Mouse (Mus musculus) left cerebral cortex, adult 2 months (tissue): ENCODE results near the gene Osbpl2. TPM values are rescaled to one million over a fixed set of nuclear protein-coding genes. Genes with fewer than 3 reads are reported as not detected.

Source experiments
- DNase-seq, 2 experiments: peaks; one replicate each; pipeline ENCODE4 v3.0.0; 2021 to 2022; ENCODE audit warnings: low spot score in 2 of 2, mixed read lengths in 1 of 2; ENCODE audit errors: extremely low spot score in 1 of 2
- H3K27ac ChIP-seq: fragments of 200-600 bp; 2 replicates; pipeline ENCODE4 v1.8.1; 2022
- H3K4me3 ChIP-seq: fragments of 200-600 bp; 2 replicates; pipeline ENCODE4 v1.8.1; 2022
- CTCF ChIP-seq: fragments of 200-600 bp; IDR thresholded peaks from 2 replicates; pipeline ENCODE4 v1.8.1; 2022; ENCODE audit warnings: antibody characterized with exemption, mild to moderate bottlenecking, moderate library complexity
- intact Hi-C: fragments of 180-260 bp; cut with DNase I; formaldehyde crosslinking; loops from one replicate; pipeline ENCODE4 v1.15.1; 2025
- total RNA-seq, 2 experiments: library from RNA; stranded (reverse); gene quantifications; 2 replicates each; pipeline ENCODE4 v1.2.3; 2021

Gene Osbpl2
- total RNA-seq, 2 experiments from 2014 or later = 46.2 to 50.6 TPM

- DNase-seq = no peak
- TF ChIP-seq CTCF = no peak
- H3K27ac ChIP-seq = no peak overlapping the region
- H3K4me3 ChIP-seq = no peak overlapping the region
- intact Hi-C loops = loop anchor here (5.0 kb wide), 1 partner anchor 41 kb away; no protein-coding TSS in a partner anchor
Measured at GRCm38 (mm10) chr2:180196610-180197322, 77.7 kb downstream of the Osbpl2 start.

GRCm38 (mm10) chr2:180197323-180198037 is 78.4 kb downstream of the Osbpl2 start:
- no peak overlapping the region for H3K27ac ChIP-seq
- H3K4me3 ChIP-seq = no peak overlapping the region
- no peak for DNase-seq
- intact Hi-C loops = loop anchor here (5.0 kb wide), 1 partner anchor 40 kb away; no protein-coding TSS in a partner anchor
- TF ChIP-seq CTCF = no peak

- TF ChIP-seq CTCF = no peak
- no peak overlapping the region for H3K27ac ChIP-seq
- intact Hi-C loops = loop anchor here (5.0 kb wide), 1 partner anchor 39 kb away; no protein-coding TSS in a partner anchor
Measured at GRCm38 (mm10) chr2:180198782-180199181, 79.7 kb downstream of the Osbpl2 start.

GRCm38 (mm10) chr2:180200681-180201080 is 81.6 kb downstream of the Osbpl2 start:
- no peak for TF ChIP-seq CTCF
- H3K27ac ChIP-seq = no peak overlapping the region
- DNase-seq = no peak
- no peak overlapping the region for H3K4me3 ChIP-seq
- intact Hi-C loops = no loop called here

More at GRCm38 (mm10) chr2:180198782-180199181, 79.7 kb downstream of the Osbpl2 start:
- H3K4me3 ChIP-seq = no peak overlapping the region
- DNase-seq = no peak

- Histone ChIP-seq H3K4me3 (no peak overlapping the region), H3K27ac (no peak overlapping the region)
- DNase-seq = no peak
- no peak for TF ChIP-seq CTCF
- intact Hi-C loops = no loop called here
Measured at GRCm38 (mm10) chr2:180201303-180201702, 82.2 kb downstream of the Osbpl2 start.

GRCm38 (mm10) chr2:180202263-180202662 is 83.2 kb downstream of the Osbpl2 start:
- DNase-seq = no peak
- intact Hi-C loops = no loop called here
- H3K4me3 ChIP-seq = no peak overlapping the region
- no peak for TF ChIP-seq CTCF
- H3K27ac ChIP-seq = no peak overlapping the region

GRCm38 (mm10) chr2:180202805-180203204 is 83.7 kb downstream of the Osbpl2 start:
- TF ChIP-seq CTCF = no peak
- H3K4me3 ChIP-seq = no peak overlapping the region
- no peak for DNase-seq
- no peak overlapping the region for H3K27ac ChIP-seq
- intact Hi-C loops = no loop called here

GRCm38 (mm10) chr2:180204501-180204900 is 85.4 kb downstream of the Osbpl2 start:
- no peak for TF ChIP-seq CTCF
- Histone ChIP-seq H3K27ac (no peak overlapping the region), H3K4me3 (no peak overlapping the region)
- DNase-seq = no peak
- intact Hi-C loops = no loop called here

- DNase-seq = no peak
- no peak for TF ChIP-seq CTCF
- Histone ChIP-seq H3K4me3 (no peak overlapping the region), H3K27ac (no peak overlapping the region)
- intact Hi-C loops = loop anchor here (5.0 kb wide), 1 partner anchor 47 kb away; no protein-coding TSS in a partner anchor
Measured at GRCm38 (mm10) chr2:180205083-180205955, 86.2 kb downstream of the Osbpl2 start.

GRCm38 (mm10) chr2:180205956-180206280 is 86.8 kb downstream of the Osbpl2 start:
- TF ChIP-seq CTCF = no peak
- Histone ChIP-seq H3K4me3 (no peak overlapping the region), H3K27ac (no peak overlapping the region)
- no peak for DNase-seq
- intact Hi-C loops = loop anchor here (5.0 kb wide), 1 partner anchor 46 kb away; no protein-coding TSS in a partner anchor

GRCm38 (mm10) chr2:180207840-180208239 is 88.7 kb downstream of the Osbpl2 start:
- intact Hi-C loops = loop anchor here (5.0 kb wide), 1 partner anchor 44 kb away; no protein-coding TSS in a partner anchor
- DNase-seq = no peak
- H3K27ac ChIP-seq = no peak overlapping the region
- no peak overlapping the region for H3K4me3 ChIP-seq
- peak; percentile 53 for TF ChIP-seq CTCF
